Mouse (Mus musculus): Measurements from ENCODE around the gene Tead1. TPM values are rescaled to one million over a fixed set of nuclear protein-coding genes. Genes with fewer than 3 reads are reported as not detected.
A peak's percentile ranks its signal among the peaks of the same experiment; 100 is the strongest.

Tead1 gene
- polyA plus RNA-seq, 1 experiment, result 2.7 TPM

- H3K4me1 ChIP-seq (ENCODE audit: control insufficient read depth, insufficient read depth, insufficient read length), result 0 out of 2 replicates have a peak, but pooled peaks cover 5% of the 10 kb centered on the region
- H3K27ac ChIP-seq (ENCODE audit: insufficient read depth, low read length), result no peak overlapping the region
- H3K36me3 ChIP-seq (ENCODE audit: control insufficient read depth, insufficient read depth, low read length), result no peaks in the 10 kb centered on the region
- WGBS, result 54% methylated on average over 7 of the region's 7 CpGs
- no peak for TF ChIP-seq CTCF (IDR thresholded peaks at IDR 0.05; ENCODE audit: extremely low read depth, insufficient read depth, insufficient read length, insufficient replicate concordance)
- TF ChIP-seq POLR2A (IDR thresholded peaks at IDR 0.05; ENCODE audit: low read depth, low read length), result no peak
- DNase-seq (ENCODE audit: low read depth in 1 of 2, low spot score in 2 of 2), result no peak
- no peaks in the 10 kb centered on the region for H3K27me3 ChIP-seq (ENCODE audit: control insufficient read depth, insufficient read depth, low read length)
- H3K4me3 ChIP-seq (ENCODE audit: extremely low read depth, insufficient read depth, insufficient read length), result no peak overlapping the region
Measured at GRCm38 (mm10) chr7:112856121-112856571, 177.0 kb downstream of the Tead1 start.

DNA sequence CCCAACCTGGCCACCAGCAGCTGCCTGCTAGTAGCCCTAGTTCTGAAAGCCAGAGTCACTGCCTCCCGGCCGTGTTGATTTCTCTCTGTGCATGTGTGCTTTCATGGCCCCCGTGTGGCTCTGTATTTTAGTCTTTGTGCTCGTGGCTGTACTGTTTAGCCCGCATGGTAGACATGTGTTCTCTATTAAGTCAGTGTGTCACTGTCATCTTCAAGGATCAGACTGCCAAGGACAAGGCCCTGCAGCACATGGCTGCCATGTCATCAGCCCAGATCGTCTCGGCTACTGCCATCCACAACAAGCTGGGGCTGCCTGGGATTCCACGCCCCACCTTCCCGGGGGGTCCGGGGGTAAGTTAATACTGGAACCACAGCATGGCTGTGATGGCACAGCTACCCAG lies 177.5 kb downstream of the Tead1 start:
- Histone ChIP-seq H3K27ac (ENCODE audit: insufficient read depth, low read length) (no peak overlapping the region), H3K4me1 (ENCODE audit: control insufficient read depth, insufficient read depth, insufficient read length) (0 out of 2 replicates have a peak, but pooled peaks cover 5% of the 10 kb centered on the region), H3K4me3 (ENCODE audit: extremely low read depth, insufficient read depth, insufficient read length) (no peak overlapping the region), H3K27me3 (ENCODE audit: control insufficient read depth, insufficient read depth, low read length) (no peaks in the 10 kb centered on the region), H3K36me3 (ENCODE audit: control insufficient read depth, insufficient read depth, low read length) (no peaks in the 10 kb centered on the region)
- no peak for TF ChIP-seq CTCF (IDR thresholded peaks at IDR 0.05; ENCODE audit: extremely low read depth, insufficient read depth, insufficient read length, insufficient replicate concordance)
- TF ChIP-seq POLR2A (IDR thresholded peaks at IDR 0.05; ENCODE audit: low read depth, low read length), result no peak
- WGBS, result 80% methylated on average over 10 of the region's 10 CpGs
- DNase-seq (ENCODE audit: low read depth in 1 of 2, low spot score in 2 of 2), result no peak

GRCm38 (mm10) chr7:112859887-112860286 lies 180.8 kb downstream of the Tead1 start:
- no peaks in the 10 kb centered on the region for H3K27me3 ChIP-seq (ENCODE audit: control insufficient read depth, insufficient read depth, low read length)
- H3K36me3 ChIP-seq (ENCODE audit: control insufficient read depth, insufficient read depth, low read length), result no peaks in the 10 kb centered on the region
- 8% methylated on average over 6 of the region's 6 CpGs for WGBS
- H3K4me1 ChIP-seq (ENCODE audit: control insufficient read depth, insufficient read depth, insufficient read length), result 0 out of 2 replicates have a peak, but pooled peaks cover 5% of the 10 kb centered on the region
- H3K27ac ChIP-seq (ENCODE audit: insufficient read depth, low read length), result no peak overlapping the region
- DNase-seq (ENCODE audit: low read depth in 1 of 2, low spot score in 2 of 2), result no peak
- no peak overlapping the region for H3K4me3 ChIP-seq (ENCODE audit: extremely low read depth, insufficient read depth, insufficient read length)
- TF ChIP-seq POLR2A (IDR thresholded peaks at IDR 0.05; ENCODE audit: low read depth, low read length), result no peak
- no peak for TF ChIP-seq CTCF (IDR thresholded peaks at IDR 0.05; ENCODE audit: extremely low read depth, insufficient read depth, insufficient read length, insufficient replicate concordance)

GRCm38 (mm10) chr7:112862086-112862485 lies 183.0 kb downstream of the Tead1 start:
- no peak for DNase-seq (ENCODE audit: low read depth in 1 of 2, low spot score in 2 of 2)
- H3K27ac ChIP-seq (ENCODE audit: insufficient read depth, low read length), result no peak overlapping the region
- H3K4me1 ChIP-seq (ENCODE audit: control insufficient read depth, insufficient read depth, insufficient read length), result 0 out of 2 replicates have a peak, but pooled peaks cover 5% of the 10 kb centered on the region
- H3K27me3 ChIP-seq (ENCODE audit: control insufficient read depth, insufficient read depth, low read length), result no peaks in the 10 kb centered on the region
- no peak overlapping the region for H3K4me3 ChIP-seq (ENCODE audit: extremely low read depth, insufficient read depth, insufficient read length)
- TF ChIP-seq CTCF (IDR thresholded peaks at IDR 0.05; ENCODE audit: extremely low read depth, insufficient read depth, insufficient read length, insufficient replicate concordance), result no peak
- TF ChIP-seq POLR2A (IDR thresholded peaks at IDR 0.05; ENCODE audit: low read depth, low read length), result no peak
- WGBS, result 93% methylated on average over 5 of the region's 5 CpGs
- no peaks in the 10 kb centered on the region for H3K36me3 ChIP-seq (ENCODE audit: control insufficient read depth, insufficient read depth, low read length)

- TF ChIP-seq CTCF (IDR thresholded peaks at IDR 0.05; ENCODE audit: extremely low read depth, insufficient read depth, insufficient read length, insufficient replicate concordance), result no peak
- no peak for TF ChIP-seq POLR2A (IDR thresholded peaks at IDR 0.05; ENCODE audit: low read depth, low read length)
- no peak overlapping the region for H3K4me3 ChIP-seq (ENCODE audit: extremely low read depth, insufficient read depth, insufficient read length)
- 0 out of 2 replicates have a peak, but pooled peaks cover 5% of the 10 kb centered on the region for H3K4me1 ChIP-seq (ENCODE audit: control insufficient read depth, insufficient read depth, insufficient read length)
- WGBS, result 95% methylated on average over 8 of the region's 8 CpGs
- DNase-seq (ENCODE audit: low read depth in 1 of 2, low spot score in 2 of 2), result no peak
- no peak overlapping the region for H3K27ac ChIP-seq (ENCODE audit: insufficient read depth, low read length)
- H3K36me3 ChIP-seq (ENCODE audit: control insufficient read depth, insufficient read depth, low read length), result no peaks in the 10 kb centered on the region
- H3K27me3 ChIP-seq (ENCODE audit: control insufficient read depth, insufficient read depth, low read length), result no peaks in the 10 kb centered on the region
Measured at GRCm38 (mm10) chr7:112864188-112864587, 185.1 kb downstream of the Tead1 start.

DNA sequence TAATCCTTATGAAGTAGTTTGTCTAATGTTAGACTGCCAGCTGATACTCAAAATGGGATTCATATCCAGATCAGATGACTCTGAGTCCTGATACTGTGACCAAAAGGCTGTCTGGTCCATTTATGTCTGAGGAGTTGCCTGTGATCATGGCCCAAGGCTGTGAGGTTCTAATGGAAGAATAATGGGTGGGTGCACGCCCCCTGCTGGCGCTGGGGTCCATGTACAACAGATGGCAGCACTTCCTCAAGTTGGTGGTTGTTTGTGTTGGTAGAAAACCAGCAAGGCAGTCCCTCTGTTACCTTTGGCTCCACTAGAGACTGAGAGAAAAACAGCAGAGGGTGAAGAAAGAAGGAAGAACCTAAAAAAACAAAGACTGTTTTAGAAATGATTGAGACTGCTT lies 186.6 kb downstream of the Tead1 start:
- H3K4me3 ChIP-seq (ENCODE audit: extremely low read depth, insufficient read depth, insufficient read length), result no peak overlapping the region
- WGBS, result 5% methylated on average over 2 of the region's 2 CpGs
- H3K36me3 ChIP-seq (ENCODE audit: control insufficient read depth, insufficient read depth, low read length), result no peaks in the 10 kb centered on the region
- no peak overlapping the region for H3K27ac ChIP-seq (ENCODE audit: insufficient read depth, low read length)
- DNase-seq (ENCODE audit: low read depth in 1 of 2, low spot score in 2 of 2), result no peak
- H3K4me1 ChIP-seq (ENCODE audit: control insufficient read depth, insufficient read depth, insufficient read length), result no peaks in the 10 kb centered on the region
- TF ChIP-seq POLR2A (IDR thresholded peaks at IDR 0.05; ENCODE audit: low read depth, low read length) (no peak), CTCF (IDR thresholded peaks at IDR 0.05; ENCODE audit: extremely low read depth, insufficient read depth, insufficient read length, insufficient replicate concordance) (peak; percentile 20; the same call in 1 of the 2 replicates)
- H3K27me3 ChIP-seq (ENCODE audit: control insufficient read depth, insufficient read depth, low read length), result no peaks in the 10 kb centered on the region
